Mouse (Mus musculus): ENCODE data around the gene Cyp2d10. TPM values are rescaled to one million over a fixed set of nuclear protein-coding genes. Genes with fewer than 3 reads are reported as not detected.
"Not testable (repeated sequence)": the region's sequence is repeated elsewhere in the genome, so short reads cannot be mapped to it uniquely, and the experiment has no call there.

Cyp2d10 gene
- polyA plus RNA-seq, 1 experiment from 2014 or later, result not detected

- H3K4me1 ChIP-seq, result no peaks in the 10 kb centered on the region
- no peaks in the 10 kb centered on the region; the same call in 1 of the 2 replicates for H3K9me3 ChIP-seq
- 83% methylated on average over 3 of the region's 3 CpGs for WGBS
- H3K36me3 ChIP-seq, result no peaks in the 10 kb centered on the region
- H3K27ac ChIP-seq, result no peak overlapping the region
- no peak for ATAC-seq (ENCODE audit: low FRiP score, low read depth)
- no peak overlapping the region for H3K4me3 ChIP-seq
- H3K27me3 ChIP-seq, result no peaks in the 10 kb centered on the region
- H3K4me2 ChIP-seq (replicated peaks), result no peak overlapping the region
- H3K9ac ChIP-seq, result no peak overlapping the region
Observed at GRCm38 (mm10) chr15:82423471-82423870, 16.5 kb upstream of the Cyp2d10 start.

- Histone ChIP-seq H3K4me2 (replicated peaks) (no peak overlapping the region), H3K4me3 (no peak overlapping the region), H3K27me3 (no peaks in the 10 kb centered on the region), H3K36me3 (no peaks in the 10 kb centered on the region), H3K9ac (no peak overlapping the region), H3K4me1 (no peaks in the 10 kb centered on the region), H3K9me3 (no peaks in the 10 kb centered on the region; the same call in 1 of the 2 replicates), H3K27ac (no peak overlapping the region)
- ATAC-seq (ENCODE audit: low FRiP score, low read depth), result no peak
- 77% methylated on average over 4 of the region's 4 CpGs for WGBS
Observed at GRCm38 (mm10) chr15:82422935-82423334, 15.9 kb upstream of the Cyp2d10 start.

GRCm38 (mm10) chr15:82418616-82419015 lies 11.6 kb upstream of the Cyp2d10 start:
- Histone ChIP-seq H3K9ac (no peak overlapping the region), H3K4me1 (peaks cover 11% of the 10 kb centered on the region; the same call in 1 of the 2 replicates), H3K4me3 (no peak overlapping the region), H3K36me3 (no peaks in the 10 kb centered on the region), H3K4me2 (replicated peaks) (no peak overlapping the region), H3K27ac (no peak overlapping the region), H3K27me3 (no peaks in the 10 kb centered on the region), H3K9me3 (no peaks in the 10 kb centered on the region)
- no peak for ATAC-seq (ENCODE audit: low FRiP score, low read depth)
- 83% methylated on average over 1 of the region's 1 CpGs for WGBS

- Histone ChIP-seq H3K9ac (peak overlapping the region; percentile 31; the same call in 1 of the 2 replicates), H3K9me3 (no peaks in the 10 kb centered on the region), H3K27ac (no peak overlapping the region; the same call in 1 of the 2 replicates), H3K27me3 (no peaks in the 10 kb centered on the region), H3K4me1 (peaks cover 11% of the 10 kb centered on the region; the same call in 1 of the 2 replicates), H3K36me3 (no peaks in the 10 kb centered on the region), H3K4me2 (replicated peaks) (peak overlapping the region; percentile 50), H3K4me3 (no peak overlapping the region)
- WGBS, result 34% methylated on average over 16 of the region's 16 CpGs
- ATAC-seq (ENCODE audit: low FRiP score, low read depth), result peak; percentile 86
Observed at GRCm38 (mm10) chr15:82416797-82417789, 10.1 kb upstream of the Cyp2d10 start.

GRCm38 (mm10) chr15:82407536-82407935 lies 541 bp upstream of the Cyp2d10 start:
- no peak overlapping the region for H3K4me3 ChIP-seq
- WGBS, result 86% methylated on average over 4 of the region's 4 CpGs

GRCm38 (mm10) chr15:82404163-82404562 lies 2.8 kb downstream of the Cyp2d10 start:
- H3K36me3 ChIP-seq, result no peaks in the 10 kb centered on the region
- H3K27ac ChIP-seq, result no peak overlapping the region
- no peak for ATAC-seq (ENCODE audit: low FRiP score, low read depth)
- H3K4me1 ChIP-seq, result no peaks in the 10 kb centered on the region
- H3K4me3 ChIP-seq, result no peak overlapping the region
- H3K9ac ChIP-seq, result no peak overlapping the region
- H3K27me3 ChIP-seq, result no peaks in the 10 kb centered on the region
- WGBS, result 83% methylated on average over 3 of the region's 3 CpGs
- H3K9me3 ChIP-seq, result no peaks in the 10 kb centered on the region
- no peak overlapping the region for H3K4me2 ChIP-seq (replicated peaks)

More at GRCm38 (mm10) chr15:82407536-82407935, 541 bp upstream of the Cyp2d10 start:
- no peaks in the 10 kb centered on the region for H3K4me1 ChIP-seq
- ATAC-seq (ENCODE audit: low FRiP score, low read depth), result no peak
- H3K27ac ChIP-seq, result no peak overlapping the region
- no peaks in the 10 kb centered on the region for H3K9me3 ChIP-seq
- no peaks in the 10 kb centered on the region for H3K27me3 ChIP-seq
- H3K4me2 ChIP-seq (replicated peaks), result no peak overlapping the region
- H3K36me3 ChIP-seq, result no peaks in the 10 kb centered on the region
- H3K9ac ChIP-seq, result no peak overlapping the region

GRCm38 (mm10) chr15:82403606-82404005 lies 3.4 kb downstream of the Cyp2d10 start:
- Histone ChIP-seq H3K4me3 (no peak overlapping the region), H3K4me1 (no peaks in the 10 kb centered on the region), H3K27me3 (no peaks in the 10 kb centered on the region), H3K4me2 (replicated peaks) (no peak overlapping the region), H3K9ac (no peak overlapping the region), H3K9me3 (no peaks in the 10 kb centered on the region), H3K27ac (no peak overlapping the region), H3K36me3 (no peaks in the 10 kb centered on the region)
- WGBS, result 91% methylated on average over 9 of the region's 9 CpGs
- no peak for ATAC-seq (ENCODE audit: low FRiP score, low read depth)

- no peaks in the 10 kb centered on the region for H3K9me3 ChIP-seq
- no peaks in the 10 kb centered on the region for H3K4me1 ChIP-seq
- no peaks in the 10 kb centered on the region for H3K36me3 ChIP-seq
- H3K9ac ChIP-seq, result no peak overlapping the region
- no peak overlapping the region for H3K27ac ChIP-seq
- H3K4me3 ChIP-seq, result no peak overlapping the region
- no peak overlapping the region for H3K4me2 ChIP-seq (replicated peaks)
- no peak for ATAC-seq (ENCODE audit: low FRiP score, low read depth)
- H3K27me3 ChIP-seq, result no peaks in the 10 kb centered on the region
- whole genome bisulfite sequencing, result 80% methylated on average over 6 of the region's 6 CpGs
Observed at GRCm38 (mm10) chr15:82402741-82403140, 4.3 kb downstream of the Cyp2d10 start.

- no peak overlapping the region for H3K4me3 ChIP-seq
- no peak overlapping the region for H3K27ac ChIP-seq
- H3K9ac ChIP-seq, result no peak overlapping the region
- no peak overlapping the region for H3K4me2 ChIP-seq (replicated peaks)
- H3K9me3 ChIP-seq, result no peaks in the 10 kb centered on the region
- H3K36me3 ChIP-seq, result no peaks in the 10 kb centered on the region
- no peaks in the 10 kb centered on the region for H3K4me1 ChIP-seq
- no peak for ATAC-seq (ENCODE audit: low FRiP score, low read depth)
- H3K27me3 ChIP-seq, result no peaks in the 10 kb centered on the region
Observed at GRCm38 (mm10) chr15:82402106-82402505, 4.9 kb downstream of the Cyp2d10 start.

- ATAC-seq (ENCODE audit: low FRiP score, low read depth), result no peak
- H3K4me1 ChIP-seq, result no peaks in the 10 kb centered on the region
- 74% methylated on average over 2 of the region's 2 CpGs for WGBS
- H3K27ac ChIP-seq, result no peak overlapping the region
- no peak overlapping the region for H3K9ac ChIP-seq
- no peaks in the 10 kb centered on the region for H3K9me3 ChIP-seq
- H3K4me2 ChIP-seq (replicated peaks), result no peak overlapping the region
- H3K27me3 ChIP-seq, result no peaks in the 10 kb centered on the region
- no peaks in the 10 kb centered on the region for H3K36me3 ChIP-seq
- no peak overlapping the region for H3K4me3 ChIP-seq
Observed at GRCm38 (mm10) chr15:82401516-82401915, 5.5 kb downstream of the Cyp2d10 start.

GRCm38 (mm10) chr15:82395955-82396354 lies 11.0 kb downstream of the Cyp2d10 start:
- WGBS, result 81% methylated on average over 3 of the region's 3 CpGs
- H3K4me1 ChIP-seq; H3K27me3 ChIP-seq; H3K4me3 ChIP-seq; H3K9me3 ChIP-seq; H3K4me2 ChIP-seq (replicated peaks); ATAC-seq (ENCODE audit: low FRiP score, low read depth); H3K36me3 ChIP-seq; H3K9ac ChIP-seq; H3K27ac ChIP-seq: not testable (repeated sequence)

GRCm38 (mm10) chr15:82393922-82394321 lies 13.1 kb downstream of the Cyp2d10 start, which contains the start of gene Cyp2d11:
TSS of gene Cyp2d11 (minus strand) at chr15:82394022.
- not testable (repeated sequence) for ATAC-seq (ENCODE audit: low FRiP score, low read depth); H3K36me3 ChIP-seq; H3K27me3 ChIP-seq; H3K4me3 ChIP-seq; H3K9ac ChIP-seq; H3K4me2 ChIP-seq (replicated peaks); H3K27ac ChIP-seq; H3K4me1 ChIP-seq; H3K9me3 ChIP-seq
- 83% methylated on average over 2 of the region's 2 CpGs for WGBS
